Mouse (Mus musculus): ENCODE measurements around the gene Tspyl1. TPM values are rescaled to one million over a fixed set of nuclear protein-coding genes. Genes with fewer than 3 reads are reported as not detected.

Gene Tspyl1
- polyA plus RNA-seq, 1 experiment from 2014 or later = 94.1 TPM

DNA sequence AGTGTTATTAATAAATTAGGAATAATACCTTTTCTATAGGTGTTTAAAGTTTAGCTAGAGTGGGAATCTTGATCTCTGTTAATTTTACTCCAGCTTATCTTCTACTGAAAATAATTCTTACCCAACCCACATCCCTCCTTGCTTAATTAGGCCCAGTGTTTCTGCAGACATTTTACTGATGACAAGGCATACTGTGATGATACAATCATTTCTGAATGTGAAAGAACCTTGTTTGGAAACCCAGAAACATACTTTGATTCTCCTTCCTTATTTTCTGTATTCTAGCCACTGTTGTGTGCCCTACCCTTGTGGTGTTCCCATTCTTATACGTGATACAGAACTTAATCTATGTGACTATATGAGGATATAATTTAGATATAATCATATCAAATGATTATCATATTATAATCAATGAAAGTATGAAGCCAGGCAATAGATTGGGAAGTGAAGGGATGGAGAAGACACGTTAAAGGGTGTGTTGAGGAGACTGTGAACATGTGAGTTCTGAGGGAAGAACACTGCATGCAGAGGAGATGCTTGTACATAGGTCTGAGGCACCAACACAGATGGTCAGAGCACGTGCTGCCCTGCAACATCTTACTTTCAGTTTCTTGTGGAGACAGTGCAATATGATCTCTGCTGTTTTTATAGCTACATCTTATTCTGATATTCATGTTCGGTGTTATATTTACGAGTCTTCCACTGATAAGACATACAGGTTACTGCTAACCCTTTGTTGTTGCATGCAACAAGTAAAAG is 14.5 kb upstream of the Tspyl1 start:
- WGBS = 71% methylated on average over 5 of the region's 5 CpGs
- no peak overlapping the region for H3K4me3 ChIP-seq
- H3K9ac ChIP-seq = no peak overlapping the region
- no peak overlapping the region for H3K27ac ChIP-seq
- ATAC-seq (ENCODE audit: insufficient number of reproducible peaks, insufficient read depth, low FRiP score, low TSS enrichment) = no peak
- no peaks in the 10 kb centered on the region for H3K36me3 ChIP-seq
- no peak overlapping the region for H3K4me2 ChIP-seq (replicated peaks)
- H3K9me3 ChIP-seq = no peaks in the 10 kb centered on the region
- H3K4me1 ChIP-seq = no peaks in the 10 kb centered on the region
- no peaks in the 10 kb centered on the region for H3K27me3 ChIP-seq

DNA sequence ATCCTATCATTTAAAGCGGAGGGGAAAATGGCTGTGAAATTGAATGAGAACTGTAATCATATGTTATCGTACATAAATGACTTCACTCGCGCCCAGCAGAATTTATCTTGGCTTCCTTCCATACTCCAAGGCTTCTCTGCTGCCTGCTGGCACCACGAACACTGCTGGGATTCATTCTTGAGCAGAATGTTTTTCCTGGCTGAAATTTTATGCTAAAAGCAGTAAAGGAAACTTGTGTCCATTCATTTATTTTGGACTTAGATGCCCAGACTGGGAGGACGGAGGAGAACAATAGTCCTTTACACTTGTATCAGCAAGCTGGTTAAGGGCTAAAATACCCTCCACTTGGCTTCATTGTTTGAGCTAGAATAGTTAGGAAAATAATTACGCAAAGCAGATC is 10.3 kb upstream of the Tspyl1 start:
- 47% methylated on average over 7 of the region's 7 CpGs for whole genome bisulfite sequencing
- Histone ChIP-seq H3K4me2 (replicated peaks) (no peak overlapping the region), H3K36me3 (no peaks in the 10 kb centered on the region), H3K4me1 (no peaks in the 10 kb centered on the region), H3K9ac (no peak overlapping the region), H3K27ac (no peak overlapping the region), H3K27me3 (no peaks in the 10 kb centered on the region), H3K4me3 (no peak overlapping the region), H3K9me3 (no peaks in the 10 kb centered on the region)
- ATAC-seq (ENCODE audit: insufficient number of reproducible peaks, insufficient read depth, low FRiP score, low TSS enrichment) = no peak

DNA sequence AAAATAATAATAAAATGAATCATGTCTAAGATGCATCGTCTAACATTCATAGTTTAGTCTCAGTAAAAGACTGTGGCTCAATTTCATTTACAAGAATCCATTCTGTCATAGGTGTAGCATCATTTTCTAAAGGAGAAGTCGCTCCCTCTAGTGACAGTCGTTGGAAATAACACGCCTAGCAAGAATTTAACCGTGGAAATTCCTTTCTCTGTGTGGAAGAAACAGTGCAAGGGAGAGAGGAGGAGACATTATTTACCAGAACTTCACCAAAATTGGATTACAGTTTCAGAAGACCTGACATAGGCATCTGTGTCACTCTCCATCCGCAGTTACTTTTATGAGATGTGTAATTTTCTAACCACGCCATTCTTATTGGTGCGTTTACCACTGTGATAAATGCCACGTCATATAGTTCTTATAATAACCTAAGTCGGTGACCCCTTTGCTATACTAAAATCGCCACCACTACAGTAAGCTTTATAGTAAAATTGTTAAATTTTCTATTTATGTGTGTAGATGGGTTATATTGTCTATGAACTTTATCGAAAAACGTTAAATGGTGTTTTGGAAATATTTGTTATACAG is 1.3 kb upstream of the Tspyl1 start:
- Histone ChIP-seq H3K9ac (no peak overlapping the region), H3K27ac (no peak overlapping the region), H3K4me3 (no peak overlapping the region), H3K36me3 (no peaks in the 10 kb centered on the region; the same call in 1 of the 2 replicates), H3K4me1 (peaks cover 8% of the 10 kb centered on the region), H3K4me2 (replicated peaks) (peak overlapping the region; percentile 41), H3K27me3 (no peaks in the 10 kb centered on the region), H3K9me3 (no peaks in the 10 kb centered on the region)
- WGBS = 27% methylated on average over 13 of the region's 13 CpGs
- no peak for ATAC-seq (ENCODE audit: insufficient number of reproducible peaks, insufficient read depth, low FRiP score, low TSS enrichment)

DNA sequence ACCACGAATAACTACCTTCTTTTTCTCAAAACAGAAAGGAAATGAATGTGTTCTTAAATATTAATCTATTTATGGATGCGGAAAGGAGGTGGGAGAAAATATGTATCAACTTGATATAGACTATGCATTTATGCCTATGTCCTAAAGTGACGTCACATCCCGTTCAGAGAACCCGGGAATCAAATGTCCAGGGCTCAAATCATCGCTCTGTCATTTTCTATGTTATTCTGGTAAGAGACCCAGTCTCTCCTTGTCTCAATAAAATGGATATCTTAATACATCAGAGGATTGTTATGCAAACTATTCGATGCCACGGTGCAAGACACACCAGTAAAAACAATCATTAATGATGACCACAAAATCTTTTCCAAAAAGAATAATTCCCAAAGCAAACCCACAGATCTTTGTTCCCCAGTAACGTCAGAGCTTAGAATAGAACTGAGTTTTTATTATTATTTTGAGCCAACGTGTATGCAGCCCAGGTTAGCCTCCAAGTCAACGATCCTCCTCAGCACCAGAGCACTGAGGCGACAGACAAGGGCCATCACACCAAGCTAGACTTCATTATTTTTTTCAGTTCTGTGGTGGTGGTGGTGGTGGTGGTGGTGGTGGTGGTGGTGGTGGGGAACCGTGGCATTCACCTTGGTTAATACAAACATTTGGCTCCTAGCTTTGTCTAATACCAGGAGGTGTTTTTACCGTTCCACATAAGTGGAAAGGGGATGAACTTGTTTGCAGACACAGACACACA is 604 bp upstream of the Tspyl1 start:
- 20% methylated on average over 14 of the region's 14 CpGs for WGBS
- no peaks in the 10 kb centered on the region for H3K9me3 ChIP-seq
- peak; percentile 28; the same call in 1 of the 2 replicates for ATAC-seq (ENCODE audit: insufficient number of reproducible peaks, insufficient read depth, low FRiP score, low TSS enrichment)
- no peaks in the 10 kb centered on the region; the same call in 1 of the 2 replicates for H3K36me3 ChIP-seq
- no peaks in the 10 kb centered on the region for H3K27me3 ChIP-seq
- peak overlapping the region; percentile 92 for H3K9ac ChIP-seq
- H3K4me2 ChIP-seq (replicated peaks) = peak overlapping the region; percentile 75
- H3K27ac ChIP-seq = peak overlapping the region; percentile 80
- peak overlapping the region; percentile 99 for H3K4me3 ChIP-seq
- H3K4me1 ChIP-seq = peaks cover 8% of the 10 kb centered on the region

DNA sequence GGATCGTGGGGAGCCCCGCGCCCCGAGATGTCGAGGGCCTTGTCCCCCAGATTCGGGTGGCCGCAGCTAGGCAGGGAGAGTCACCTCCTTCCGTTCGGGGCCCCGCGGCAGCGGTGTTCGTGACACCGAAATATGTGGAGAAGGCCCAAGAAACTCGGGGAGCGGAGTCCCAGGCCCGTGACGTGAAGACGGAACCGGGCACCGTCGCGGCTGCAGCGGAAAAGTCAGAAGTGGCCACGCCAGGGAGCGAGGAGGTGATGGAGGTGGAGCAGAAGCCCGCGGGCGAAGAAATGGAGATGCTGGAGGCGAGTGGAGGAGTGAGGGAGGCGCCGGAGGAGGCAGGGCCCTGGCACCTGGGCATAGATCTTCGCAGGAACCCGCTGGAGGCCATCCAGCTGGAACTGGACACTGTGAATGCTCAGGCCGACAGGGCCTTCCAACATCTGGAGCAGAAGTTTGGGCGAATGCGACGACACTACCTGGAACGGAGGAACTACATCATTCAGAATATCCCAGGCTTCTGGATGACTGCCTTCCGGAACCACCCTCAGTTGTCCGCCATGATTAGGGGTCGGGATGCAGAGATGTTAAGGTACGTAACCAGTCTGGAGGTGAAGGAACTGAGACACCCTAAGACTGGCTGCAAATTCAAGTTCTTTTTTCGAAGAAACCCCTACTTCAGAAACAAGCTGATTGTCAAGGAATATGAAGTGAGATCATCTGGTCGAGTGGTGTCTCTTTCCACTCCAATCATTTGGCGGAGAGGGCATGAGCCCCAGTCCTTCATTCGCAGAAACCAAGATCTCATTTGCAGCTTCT is 639 bp downstream of the Tspyl1 start:
- Histone ChIP-seq H3K36me3 (no peaks in the 10 kb centered on the region; the same call in 1 of the 2 replicates), H3K4me3 (peak overlapping the region; percentile 99), H3K27ac (peak overlapping the region; percentile 80), H3K9me3 (no peaks in the 10 kb centered on the region), H3K4me2 (replicated peaks) (peak overlapping the region; percentile 75), H3K4me1 (peaks cover 8% of the 10 kb centered on the region), H3K27me3 (no peaks in the 10 kb centered on the region), H3K9ac (peak overlapping the region; percentile 92)
- ATAC-seq (ENCODE audit: insufficient number of reproducible peaks, insufficient read depth, low FRiP score, low TSS enrichment) = peak; percentile 32; the same call in 1 of the 2 replicates
- WGBS = 4% methylated on average over 47 of the region's 47 CpGs

DNA sequence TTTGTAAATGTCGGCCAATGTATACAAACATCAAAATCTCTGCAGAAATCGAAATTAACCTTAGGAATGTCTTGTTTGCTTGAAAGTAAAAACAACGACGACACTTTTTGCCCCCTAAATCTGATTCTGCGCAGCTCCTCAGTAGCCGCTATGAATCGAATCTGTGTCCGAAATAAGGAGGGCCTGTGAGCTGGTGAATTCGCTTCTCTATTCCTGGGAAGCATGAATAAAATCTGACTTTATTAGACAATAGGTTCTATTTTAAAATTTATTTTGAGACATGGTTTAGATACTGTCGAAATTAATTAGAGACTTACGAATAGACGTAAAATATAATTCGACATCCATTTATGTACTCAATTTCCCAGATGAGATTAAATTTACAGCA is 14.9 kb downstream of the Tspyl1 start:
- Histone ChIP-seq H3K27me3 (no peaks in the 10 kb centered on the region), H3K9me3 (no peaks in the 10 kb centered on the region), H3K4me2 (replicated peaks) (peak overlapping the region; percentile 86), H3K4me1 (peaks cover 28% of the 10 kb centered on the region), H3K27ac (peak overlapping the region; percentile 81), H3K4me3 (peak overlapping the region; percentile 76), H3K9ac (peak overlapping the region; percentile 40), H3K36me3 (no peaks in the 10 kb centered on the region)
- WGBS = 3% methylated on average over 13 of the region's 13 CpGs
- ATAC-seq (ENCODE audit: insufficient number of reproducible peaks, insufficient read depth, low FRiP score, low TSS enrichment) = no peak

DNA sequence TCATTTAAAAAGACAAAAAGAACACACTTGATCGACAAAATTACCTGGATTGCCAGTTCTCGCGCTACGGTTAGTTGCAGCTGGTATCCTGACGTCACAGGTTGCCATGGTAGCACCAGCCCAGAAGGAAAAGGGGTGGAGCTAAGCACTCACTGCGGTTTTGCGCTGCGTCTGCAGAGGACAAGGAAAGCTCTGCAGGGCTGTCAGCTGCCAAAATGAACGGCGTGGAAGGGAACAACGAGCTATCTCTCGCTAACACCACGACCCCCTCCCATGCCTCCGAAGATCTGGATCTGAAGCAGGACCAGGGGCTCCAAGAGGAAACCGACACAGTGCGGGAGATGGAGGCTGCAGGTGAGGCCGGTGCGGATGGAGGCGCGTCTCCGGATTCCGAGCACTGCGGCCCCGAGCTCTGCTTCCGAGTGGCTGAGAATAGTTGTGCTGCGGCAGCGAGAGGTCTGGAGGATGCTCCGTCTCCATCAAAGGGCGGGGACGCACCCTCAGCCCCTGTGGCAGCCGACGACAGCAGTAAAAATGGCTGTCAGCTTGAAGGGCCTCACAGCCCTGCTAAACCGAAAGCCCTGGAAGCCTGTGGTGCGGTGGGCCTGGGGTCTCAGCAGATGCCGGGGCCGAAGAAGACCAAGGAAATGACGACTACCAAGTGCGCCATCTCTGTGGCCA is 15.4 kb downstream of the Tspyl1 start, which contains the start of gene Tspyl4:
Gene Tspyl4, plus strand, starts transcription at position 144 of the 681 bp plus-strand sequence.
- no peaks in the 10 kb centered on the region for H3K36me3 ChIP-seq
- WGBS = under 1% methylated on average over 38 of the region's 38 CpGs
- peak within 1 kb of the TSS; percentile 85 for H3K27ac ChIP-seq
- ATAC-seq (ENCODE audit: insufficient number of reproducible peaks, insufficient read depth, low FRiP score, low TSS enrichment) = peak; percentile 92
- no peaks in the 10 kb centered on the region for H3K27me3 ChIP-seq
- no peaks in the 10 kb centered on the region for H3K9me3 ChIP-seq
- H3K4me3 ChIP-seq = peak within 1 kb of the TSS; percentile 76
- H3K9ac ChIP-seq = peak within 1 kb of the TSS; percentile 69
- peaks cover 28% of the 10 kb centered on the region for H3K4me1 ChIP-seq
- H3K4me2 ChIP-seq (replicated peaks) = peak within 1 kb of the TSS; percentile 86

DNA sequence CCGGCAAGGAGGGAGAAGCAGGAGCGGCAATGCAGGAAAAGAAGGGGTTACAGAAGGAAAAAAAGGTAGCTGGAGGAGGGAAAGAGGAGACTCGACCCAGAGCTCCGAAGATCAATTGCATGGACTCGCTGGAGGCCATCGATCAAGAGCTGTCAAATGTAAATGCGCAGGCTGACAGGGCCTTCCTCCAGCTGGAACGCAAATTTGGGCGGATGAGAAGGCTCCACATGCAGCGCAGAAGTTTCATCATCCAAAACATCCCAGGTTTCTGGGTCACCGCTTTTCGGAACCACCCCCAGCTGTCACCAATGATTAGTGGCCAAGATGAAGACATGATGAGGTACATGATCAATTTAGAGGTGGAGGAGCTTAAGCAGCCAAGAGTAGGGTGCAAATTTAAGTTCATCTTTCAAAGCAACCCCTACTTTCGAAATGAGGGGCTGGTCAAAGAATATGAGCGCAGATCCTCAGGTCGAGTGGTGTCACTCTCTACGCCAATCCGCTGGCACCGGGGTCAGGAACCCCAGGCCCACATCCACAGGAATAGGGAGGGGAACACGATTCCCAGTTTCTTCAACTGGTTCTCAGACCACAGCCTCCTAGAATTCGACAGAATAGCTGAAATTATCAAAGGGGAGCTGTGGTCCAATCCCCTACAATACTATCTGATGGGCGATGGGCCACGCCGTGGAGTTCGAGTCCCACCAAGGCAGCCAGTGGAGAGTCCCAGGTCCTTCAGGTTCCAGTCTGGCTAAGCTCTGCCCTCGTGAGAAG is 16.2 kb downstream of the Tspyl1 start:
- H3K4me3 ChIP-seq = peak overlapping the region; percentile 76
- H3K27me3 ChIP-seq = no peaks in the 10 kb centered on the region
- H3K36me3 ChIP-seq = no peaks in the 10 kb centered on the region
- H3K9me3 ChIP-seq = no peaks in the 10 kb centered on the region
- peaks cover 28% of the 10 kb centered on the region for H3K4me1 ChIP-seq
- H3K4me2 ChIP-seq (replicated peaks) = peak overlapping the region; percentile 86
- H3K27ac ChIP-seq = peak overlapping the region; percentile 85
- no peak for ATAC-seq (ENCODE audit: insufficient number of reproducible peaks, insufficient read depth, low FRiP score, low TSS enrichment)
- H3K9ac ChIP-seq = peak overlapping the region; percentile 69
- 46% methylated on average over 25 of the region's 25 CpGs for WGBS

DNA sequence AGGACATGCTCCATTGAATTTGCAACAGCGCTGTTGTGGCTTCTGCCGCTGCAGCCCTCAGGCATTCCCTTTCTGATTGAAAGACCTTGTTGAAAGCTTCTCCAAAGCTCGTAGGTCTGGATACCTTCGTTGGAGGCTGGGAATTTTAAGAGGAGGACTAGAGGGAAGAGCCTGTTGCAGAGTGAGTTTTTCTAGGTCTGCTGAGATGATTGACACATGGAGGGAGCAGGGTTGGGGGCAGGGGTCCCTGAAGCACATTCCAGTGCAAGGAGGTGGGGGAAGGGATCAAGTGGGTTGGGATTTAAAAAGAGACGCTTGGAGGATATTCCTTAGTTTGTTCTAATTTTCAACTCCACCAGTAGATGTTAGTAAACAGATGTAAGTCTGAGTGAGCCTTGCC is 18.4 kb downstream of the Tspyl1 start:
- 6% methylated on average over 5 of the region's 5 CpGs for WGBS
- peaks cover 28% of the 10 kb centered on the region for H3K4me1 ChIP-seq
- ATAC-seq (ENCODE audit: insufficient number of reproducible peaks, insufficient read depth, low FRiP score, low TSS enrichment) = no peak
- no peak overlapping the region for H3K27ac ChIP-seq
- 0 out of 2 replicates have a peak overlapping the region, but pooled peaks have one; percentile 3 for H3K9ac ChIP-seq
- peak overlapping the region; percentile 86 for H3K4me2 ChIP-seq (replicated peaks)
- no peaks in the 10 kb centered on the region for H3K36me3 ChIP-seq
- no peaks in the 10 kb centered on the region for H3K9me3 ChIP-seq
- H3K4me3 ChIP-seq = peak overlapping the region; percentile 29
- H3K27me3 ChIP-seq = no peaks in the 10 kb centered on the region

DNA sequence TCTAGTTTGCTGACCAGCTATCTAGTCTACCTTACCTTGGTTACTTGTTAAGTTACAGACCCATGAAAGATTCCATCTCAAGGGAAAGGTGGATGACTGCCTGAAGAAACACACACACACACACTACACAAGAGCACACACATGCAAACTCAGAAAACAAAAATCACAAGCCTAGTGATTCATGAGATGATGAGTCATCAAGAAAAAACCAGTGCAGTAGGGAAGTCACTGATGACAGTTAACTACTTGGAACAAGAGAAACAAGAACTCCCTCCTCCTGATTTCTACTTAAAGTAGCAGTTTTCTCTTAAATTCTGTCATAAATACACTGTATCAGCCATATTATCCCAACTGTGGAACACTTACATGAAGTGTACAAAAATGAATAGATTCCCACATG is 25.1 kb downstream of the Tspyl1 start:
- no peak for ATAC-seq (ENCODE audit: insufficient number of reproducible peaks, insufficient read depth, low FRiP score, low TSS enrichment)
- no peak overlapping the region for H3K4me2 ChIP-seq (replicated peaks)
- no peak overlapping the region for H3K4me3 ChIP-seq
- H3K27me3 ChIP-seq = no peaks in the 10 kb centered on the region
- no peaks in the 10 kb centered on the region for H3K36me3 ChIP-seq
- H3K9ac ChIP-seq = no peak overlapping the region
- H3K4me1 ChIP-seq = no peaks in the 10 kb centered on the region
- no peak overlapping the region for H3K27ac ChIP-seq
- H3K9me3 ChIP-seq = no peaks in the 10 kb centered on the region
